Mouse (Mus musculus): ENCODE results near the gene Pitpnm2. TPM values are rescaled to one million over a fixed set of nuclear protein-coding genes. Genes with fewer than 3 reads are reported as not detected.
"Not testable (repeated sequence)": the region's sequence is repeated elsewhere in the genome, so short reads cannot be mapped to it uniquely, and the experiment has no call there.

The Pitpnm2 gene
- polyA plus RNA-seq, 1 experiment: 4.0 TPM

GRCm38 (mm10) chr5:124219431-124219830, 30.1 kb downstream of the Pitpnm2 start:
- no peak overlapping the region for H3ac ChIP-seq (ENCODE audit: control insufficient read depth, insufficient read length, low read depth)
- no peaks in the 10 kb centered on the region for H3K79me2 ChIP-seq (ENCODE audit: control insufficient read depth, insufficient read depth)
- no peaks in the 10 kb centered on the region for H3K36me3 ChIP-seq (ENCODE audit: control insufficient read depth, insufficient read depth)
- no peaks in the 10 kb centered on the region for H3K27me3 ChIP-seq (ENCODE audit: control insufficient read depth, insufficient read depth, insufficient read length)
- TF ChIP-seq MYOD1 (IDR thresholded peaks at IDR 0.05; ENCODE audit: control insufficient read depth, insufficient read length, low read depth) (no peak), MAX (IDR thresholded peaks at IDR 0.05) (no peak), CEBPB (IDR thresholded peaks at IDR 0.05; ENCODE audit: low read depth) (no peak), CTCF (IDR thresholded peaks at IDR 0.05; ENCODE audit: control insufficient read depth, insufficient read depth, insufficient read length) (no peak)
- peaks cover 1% of the 10 kb centered on the region for H3K79me3 ChIP-seq (ENCODE audit: low read depth)
- no peak overlapping the region for H3K4me3 ChIP-seq (ENCODE audit: insufficient read depth, poor library complexity, severe bottlenecking)

- H3ac ChIP-seq (ENCODE audit: control insufficient read depth, insufficient read length, low read depth): no peak overlapping the region
- H3K79me2 ChIP-seq (ENCODE audit: control insufficient read depth, insufficient read depth): no peaks in the 10 kb centered on the region
- H3K4me3 ChIP-seq (ENCODE audit: insufficient read depth, poor library complexity, severe bottlenecking): no peak overlapping the region
- H3K79me3 ChIP-seq (ENCODE audit: low read depth): peaks cover 1% of the 10 kb centered on the region
- no peaks in the 10 kb centered on the region for H3K27me3 ChIP-seq (ENCODE audit: control insufficient read depth, insufficient read depth, insufficient read length)
- TF ChIP-seq CEBPB (IDR thresholded peaks at IDR 0.05; ENCODE audit: low read depth) (no peak), MAX (IDR thresholded peaks at IDR 0.05) (no peak), FOSL1 (IDR thresholded peaks at IDR 0.05; ENCODE audit: insufficient read depth, low read length, poor library complexity, severe bottlenecking) (no peak), MYOG (IDR thresholded peaks at IDR 0.05; ENCODE audit: control insufficient read depth, extremely low read depth, insufficient read length) (no peak), USF1 (IDR thresholded peaks at IDR 0.05; ENCODE audit: low read depth) (no peak), MYOD1 (IDR thresholded peaks at IDR 0.05; ENCODE audit: control insufficient read depth, insufficient read length, low read depth) (no peak), CTCF (IDR thresholded peaks at IDR 0.05; ENCODE audit: control insufficient read depth, insufficient read depth, insufficient read length) (no peak)
- no peaks in the 10 kb centered on the region for H3K36me3 ChIP-seq (ENCODE audit: control insufficient read depth, insufficient read depth)
Observed at GRCm38 (mm10) chr5:124218986-124219385, 30.6 kb downstream of the Pitpnm2 start.

- Histone ChIP-seq H3K36me3 (ENCODE audit: control insufficient read depth, insufficient read depth) (no peaks in the 10 kb centered on the region), H3K4me3 (ENCODE audit: insufficient read depth, poor library complexity, severe bottlenecking) (no peak overlapping the region), H3K27me3 (ENCODE audit: control insufficient read depth, insufficient read depth, insufficient read length) (no peaks in the 10 kb centered on the region), H3K79me3 (ENCODE audit: low read depth) (peaks cover 1% of the 10 kb centered on the region), H3ac (ENCODE audit: control insufficient read depth, insufficient read length, low read depth) (no peak overlapping the region), H3K79me2 (ENCODE audit: control insufficient read depth, insufficient read depth) (no peaks in the 10 kb centered on the region)
- no peak for TF ChIP-seq CTCF (IDR thresholded peaks at IDR 0.05; ENCODE audit: control insufficient read depth, insufficient read depth, insufficient read length)
- TF ChIP-seq MAX (IDR thresholded peaks at IDR 0.05): no peak
- no peak for TF ChIP-seq FOSL1 (IDR thresholded peaks at IDR 0.05; ENCODE audit: insufficient read depth, low read length, poor library complexity, severe bottlenecking)
- no peak for TF ChIP-seq CEBPB (IDR thresholded peaks at IDR 0.05; ENCODE audit: low read depth)
Observed at GRCm38 (mm10) chr5:124217566-124218249, 31.9 kb downstream of the Pitpnm2 start.

GRCm38 (mm10) chr5:124217092-124217491, 32.5 kb downstream of the Pitpnm2 start:
- not testable (repeated sequence) for H3ac ChIP-seq (ENCODE audit: control insufficient read depth, insufficient read length, low read depth); H3K36me3 ChIP-seq (ENCODE audit: control insufficient read depth, insufficient read depth); H3K27me3 ChIP-seq (ENCODE audit: control insufficient read depth, insufficient read depth, insufficient read length); H3K79me2 ChIP-seq (ENCODE audit: control insufficient read depth, insufficient read depth); H3K4me3 ChIP-seq (ENCODE audit: insufficient read depth, poor library complexity, severe bottlenecking); H3K79me3 ChIP-seq (ENCODE audit: low read depth)

GRCm38 (mm10) chr5:124216403-124216802, 33.2 kb downstream of the Pitpnm2 start:
- H3ac ChIP-seq (ENCODE audit: control insufficient read depth, insufficient read length, low read depth): no peak overlapping the region
- H3K79me2 ChIP-seq (ENCODE audit: control insufficient read depth, insufficient read depth): no peaks in the 10 kb centered on the region
- TF ChIP-seq CEBPB (IDR thresholded peaks at IDR 0.05; ENCODE audit: low read depth): no peak
- no peak for TF ChIP-seq USF1 (IDR thresholded peaks at IDR 0.05; ENCODE audit: low read depth)
- no peak for TF ChIP-seq FOSL1 (IDR thresholded peaks at IDR 0.05; ENCODE audit: insufficient read depth, low read length, poor library complexity, severe bottlenecking)
- H3K4me3 ChIP-seq (ENCODE audit: insufficient read depth, poor library complexity, severe bottlenecking): no peak overlapping the region
- no peaks in the 10 kb centered on the region for H3K27me3 ChIP-seq (ENCODE audit: control insufficient read depth, insufficient read depth, insufficient read length)
- H3K36me3 ChIP-seq (ENCODE audit: control insufficient read depth, insufficient read depth): no peaks in the 10 kb centered on the region
- peaks cover 1% of the 10 kb centered on the region for H3K79me3 ChIP-seq (ENCODE audit: low read depth)

GRCm38 (mm10) chr5:124215647-124216046, 33.9 kb downstream of the Pitpnm2 start:
- Histone ChIP-seq H3K79me3 (ENCODE audit: low read depth) (peaks cover 1% of the 10 kb centered on the region), H3K36me3 (ENCODE audit: control insufficient read depth, insufficient read depth) (no peaks in the 10 kb centered on the region), H3K4me3 (ENCODE audit: insufficient read depth, poor library complexity, severe bottlenecking) (no peak overlapping the region), H3K27me3 (ENCODE audit: control insufficient read depth, insufficient read depth, insufficient read length) (no peaks in the 10 kb centered on the region), H3K79me2 (ENCODE audit: control insufficient read depth, insufficient read depth) (no peaks in the 10 kb centered on the region), H3ac (ENCODE audit: control insufficient read depth, insufficient read length, low read depth) (no peak overlapping the region)
- no peak for TF ChIP-seq CTCF (IDR thresholded peaks at IDR 0.05; ENCODE audit: control insufficient read depth, insufficient read depth, insufficient read length)
